Mouse (Mus musculus): ENCODE results near the gene Mex3b. TPM values are rescaled to one million over a fixed set of nuclear protein-coding genes. Genes with fewer than 3 reads are reported as not detected.

The Mex3b gene
- total and polyA plus RNA-seq, 3 experiments: 2.0 to 4.2 TPM; not detected in 1

- Histone ChIP-seq H3K4me3 (ENCODE audit: control insufficient read depth in 1 of 2, insufficient read depth in 1 of 2, low read depth in 2 of 2, low read length in 2 of 2) (no peak overlapping the region), H3K79me2 (ENCODE audit: control insufficient read depth, insufficient read depth, low read length, poor library complexity) (no peaks in the 10 kb centered on the region), H3K36me3 (ENCODE audit: control insufficient read depth in 1 of 2, insufficient read depth in 2 of 2, low read length in 2 of 2) (no peaks in the 10 kb centered on the region), H3K27me3 (ENCODE audit: control insufficient read depth in 1 of 2, insufficient read depth in 2 of 2, low read length in 2 of 2) (no peaks in the 10 kb centered on the region; a peak in 1 of 4 replicates), H3K27ac (ENCODE audit: control insufficient read depth, low read depth, low read length) (no peak overlapping the region), H3K9ac (ENCODE audit: control insufficient read depth, low read depth, low read length, poor library complexity, severe bottlenecking) (no peak overlapping the region), H3K9me3 (replicated peaks; ENCODE audit: insufficient read depth, low read length) (no peaks in the 10 kb centered on the region), H3K4me1 (ENCODE audit: control insufficient read depth in 1 of 2, insufficient read depth in 2 of 2, low read length in 2 of 2) (no peaks in the 10 kb centered on the region)
- TF ChIP-seq CHD2 (IDR thresholded peaks at IDR 0.05; ENCODE audit: low read length) (no peak), TAL1 (IDR thresholded peaks at IDR 0.05; ENCODE audit: low read length) (no peak), RAD21 (IDR thresholded peaks at IDR 0.05; ENCODE audit: low read depth, low read length) (no peak), POLR2A (IDR thresholded peaks at IDR 0.05; ENCODE audit: control insufficient read depth in 1 of 2, insufficient read depth in 1 of 2, low read depth in 1 of 2, low read length in 2 of 2, poor library complexity in 1 of 2) (no peak), EP300 (IDR thresholded peaks at IDR 0.05; ENCODE audit: low read depth in 1 of 2, low read length in 2 of 2) (no peak), SMC3 (IDR thresholded peaks at IDR 0.05; ENCODE audit: low read depth, low read length) (no peak), MXI1 (IDR thresholded peaks at IDR 0.05; ENCODE audit: low read depth, low read length) (no peak), KAT2A (conservative IDR thresholded peaks at IDR 0.05; ENCODE audit: low read depth, low read length) (no peak), MEF2A (IDR thresholded peaks at IDR 0.05; ENCODE audit: extremely low read depth, insufficient replicate concordance, low read depth, low read length, poor library complexity, severe bottlenecking) (no peak), NELFE (IDR thresholded peaks at IDR 0.05; ENCODE audit: low read depth, low read length) (no peak), ZC3H11A (IDR thresholded peaks at IDR 0.05; ENCODE audit: low read depth, low read length) (no peak), TBP (IDR thresholded peaks at IDR 0.05; ENCODE audit: low read depth, low read length) (no peak), SIN3A (IDR thresholded peaks at IDR 0.05; ENCODE audit: low read length) (no peak), ZKSCAN1 (IDR thresholded peaks at IDR 0.05; ENCODE audit: low read depth, low read length) (no peak), NRF1 (IDR thresholded peaks at IDR 0.05; ENCODE audit: insufficient read depth, low read depth, low read length, poor library complexity, severe bottlenecking) (no peak), MYB (IDR thresholded peaks at IDR 0.05; ENCODE audit: low read depth, low read length) (no peak), POLR2AphosphoS5 (IDR thresholded peaks at IDR 0.05; ENCODE audit: borderline replicate concordance, low read depth, low read length) (no peak), MAZ (IDR thresholded peaks at IDR 0.05; ENCODE audit: low read depth, low read length) (no peak)
- no peak for DNase-seq (ENCODE audit: low read depth, low spot score)
Measured at GRCm38 (mm10) chr7:82828193-82828592, 38.9 kb upstream of the Mex3b start.

- Histone ChIP-seq H3K79me2 (ENCODE audit: control insufficient read depth, insufficient read depth, low read length, poor library complexity) (no peaks in the 10 kb centered on the region), H3K4me1 (ENCODE audit: control insufficient read depth in 1 of 2, insufficient read depth in 2 of 2, low read length in 2 of 2) (no peaks in the 10 kb centered on the region), H3K27ac (ENCODE audit: control insufficient read depth, low read depth, low read length) (no peak overlapping the region), H3K9ac (ENCODE audit: control insufficient read depth, low read depth, low read length, poor library complexity, severe bottlenecking) (no peak overlapping the region), H3K36me3 (ENCODE audit: control insufficient read depth in 1 of 2, insufficient read depth in 2 of 2, low read length in 2 of 2) (no peaks in the 10 kb centered on the region), H3K27me3 (ENCODE audit: control insufficient read depth in 1 of 2, insufficient read depth in 2 of 2, low read length in 2 of 2) (no peaks in the 10 kb centered on the region; a peak in 1 of 4 replicates), H3K9me3 (replicated peaks; ENCODE audit: insufficient read depth, low read length) (no peaks in the 10 kb centered on the region), H3K4me3 (ENCODE audit: control insufficient read depth in 1 of 2, insufficient read depth in 1 of 2, low read depth in 2 of 2, low read length in 2 of 2) (no peak overlapping the region)
- TF ChIP-seq ZMIZ1 (IDR thresholded peaks at IDR 0.05; ENCODE audit: low read depth, low read length) (no peak), CHD2 (IDR thresholded peaks at IDR 0.05; ENCODE audit: low read length) (no peak), E2F4 (IDR thresholded peaks at IDR 0.05; ENCODE audit: borderline replicate concordance, low read depth, low read length) (no peak), SMC3 (IDR thresholded peaks at IDR 0.05; ENCODE audit: low read depth, low read length) (no peak), ZKSCAN1 (IDR thresholded peaks at IDR 0.05; ENCODE audit: low read depth, low read length) (no peak), ZC3H11A (IDR thresholded peaks at IDR 0.05; ENCODE audit: low read depth, low read length) (no peak), TAL1 (IDR thresholded peaks at IDR 0.05; ENCODE audit: low read length) (no peak), SIN3A (IDR thresholded peaks at IDR 0.05; ENCODE audit: low read length) (no peak), GATA1 (IDR thresholded peaks at IDR 0.05; ENCODE audit: low read depth, low read length) (no peak), MYC (IDR thresholded peaks at IDR 0.05; ENCODE audit: low read depth, low read length) (no peak)
- no peak for DNase-seq (ENCODE audit: low read depth, low spot score)
Measured at GRCm38 (mm10) chr7:82829516-82829915, 37.6 kb upstream of the Mex3b start.

Measured in MEL (cell line).